Mouse (Mus musculus) heart, embryonic 13.5 days (tissue): ENCODE results near the gene Atp6ap1l. TPM values are rescaled to one million over a fixed set of nuclear protein-coding genes. Genes with fewer than 3 reads are reported as not detected.

Experiments used
- ATAC-seq: fragments of 200-750 bp; cut with Nextera tagmentation; 2 replicates; pipeline ENCODE4 v1.8.0; 2017; ENCODE audit warnings: moderate TSS enrichment; ENCODE audit not compliant: insufficient number of reproducible peaks, low FRiP score, low TSS enrichment; ENCODE audit errors: extremely low read depth
- H3K27ac ChIP-seq: fragments of 300-500 bp; sonication (generic); replicated peaks from 2 replicates; pipeline ENCODE4 v1.5.1; 2015; ENCODE audit warnings: moderate library complexity, mild to moderate bottlenecking, inconsistent platforms
- H3K27me3 ChIP-seq: fragments of 300-500 bp; sonication (generic); replicated peaks from 2 replicates; pipeline ENCODE4 v1.6.1; 2015; ENCODE audit warnings: mild to moderate bottlenecking, inconsistent platforms
- H3K36me3 ChIP-seq: fragments of 300-500 bp; sonication (generic); 2 replicates; pipeline ENCODE4 v1.6.1; 2015; ENCODE audit warnings: mild to moderate bottlenecking, inconsistent platforms
- H3K4me1 ChIP-seq: fragments of 300-500 bp; sonication (generic); 2 replicates; pipeline ENCODE4 v1.6.1; 2015; ENCODE audit warnings: inconsistent platforms
- H3K4me2 ChIP-seq: fragments of 300-500 bp; sonication (generic); 2 replicates; pipeline ENCODE4 v1.6.1; 2015; ENCODE audit warnings: inconsistent platforms, mild to moderate bottlenecking, moderate library complexity
- H3K4me3 ChIP-seq: fragments of 300-500 bp; sonication (generic); 2 replicates; pipeline ENCODE4 v1.5.1; 2015; ENCODE audit warnings: moderate library complexity, mild to moderate bottlenecking, inconsistent platforms
- H3K9ac ChIP-seq: fragments of 300-500 bp; sonication (generic); 2 replicates; pipeline ENCODE4 v1.6.1; 2015; ENCODE audit warnings: inconsistent platforms, mild to moderate bottlenecking, moderate library complexity
- H3K9me3 ChIP-seq: fragments of 300-500 bp; sonication (generic); 2 replicates; pipeline ENCODE4 v1.6.1; 2016; ENCODE audit warnings: inconsistent platforms
- WGBS: fragments of 180-500 bp; shearing (Covaris S2); methylation state at CpG from one replicate; pipeline ENCODE4 v1.1.7; 2015; ENCODE audit warnings: mixed read lengths; 5-methylcytosine and 5-hydroxymethylcytosine counted together
- polyA plus RNA-seq: library from polyadenylated mRNA; unstranded; fragments of >200 nt; fragmentation: Nextera tagmentation; extraction: Ambion mirVana; gene quantifications from 2 replicates; pipeline ENCODE4 v1.2.1, GENCODE M21; 2015

Gene Atp6ap1l
- polyA plus RNA-seq, 1 experiment from 2014 or later = 0.92 TPM

DNA sequence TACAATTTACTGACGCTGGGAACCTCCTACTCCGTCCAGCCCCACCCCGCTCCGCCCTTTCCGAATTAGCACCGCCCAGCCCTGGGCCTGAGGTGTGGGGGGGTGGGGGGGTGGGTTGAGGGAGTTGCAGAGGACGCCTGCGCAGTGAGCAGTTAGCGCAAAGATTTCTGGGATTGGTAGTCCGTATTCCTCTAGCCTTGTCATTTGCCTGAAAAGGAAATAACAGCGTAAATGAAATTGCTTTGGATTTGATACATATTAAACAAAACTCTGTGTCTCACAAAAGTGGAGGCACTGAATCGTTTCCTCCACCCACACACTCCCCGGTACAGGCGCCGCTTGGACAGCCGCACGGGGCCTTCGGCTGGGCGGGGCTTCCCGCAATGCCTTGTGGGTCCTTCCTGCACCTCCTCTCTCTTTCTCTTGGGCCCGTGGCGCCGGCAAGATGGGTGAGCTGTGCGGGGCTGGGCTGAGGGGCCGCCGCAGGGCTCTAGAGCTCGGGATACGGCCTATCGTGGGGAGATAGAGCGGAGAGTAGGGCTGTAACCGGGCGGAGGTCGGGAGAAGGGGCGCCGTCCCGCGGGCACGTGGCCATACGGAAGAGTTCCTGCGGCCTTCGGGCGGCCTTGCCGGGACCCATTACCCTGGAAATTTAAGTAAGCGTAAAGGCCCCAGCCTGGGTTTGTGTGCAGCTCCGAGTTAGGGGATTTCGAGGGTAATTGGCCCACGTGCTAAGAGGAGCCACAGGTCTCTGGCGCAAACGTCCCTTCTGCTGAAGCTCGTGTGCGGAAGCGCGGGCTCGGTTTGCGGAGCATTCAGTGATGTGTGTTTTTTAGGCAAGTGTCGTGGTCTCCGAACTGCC is 17.8 kb upstream of the Atp6ap1l start, which contains the start of gene Rps23:
TSS of gene Rps23 (plus strand) at position 208 of the 862 bp plus-strand sequence.
- H3K27ac ChIP-seq = peak within 1 kb of the TSS; percentile 81
- H3K36me3 ChIP-seq = peaks cover 38% of the 10 kb centered on the region
- ATAC-seq = peak; percentile 98
- H3K4me2 ChIP-seq = peak within 1 kb of the TSS; percentile 73
- H3K4me1 ChIP-seq = peaks cover 7% of the 10 kb centered on the region
- H3K27me3 ChIP-seq = no peaks in the 10 kb centered on the region
- peak within 1 kb of the TSS; percentile 99 for H3K9ac ChIP-seq
- 0% methylated on average over 57 of the region's 57 CpGs for WGBS
- H3K9me3 ChIP-seq = no peaks in the 10 kb centered on the region
- peak within 1 kb of the TSS; percentile 94 for H3K4me3 ChIP-seq

- H3K27me3 ChIP-seq = no peaks in the 10 kb centered on the region
- H3K27ac ChIP-seq = no peak overlapping the region
- H3K36me3 ChIP-seq = no peaks in the 10 kb centered on the region
- H3K4me1 ChIP-seq = no peaks in the 10 kb centered on the region
- H3K4me3 ChIP-seq = no peak overlapping the region
- no peak overlapping the region for H3K4me2 ChIP-seq
- no peak for ATAC-seq
- no peak overlapping the region for H3K9ac ChIP-seq
- WGBS = 87% methylated on average over 4 of the region's 4 CpGs
- no peaks in the 10 kb centered on the region for H3K9me3 ChIP-seq
Observed at GRCm38 (mm10) chr13:90914721-90915120, 9.6 kb upstream of the Atp6ap1l start.

DNA sequence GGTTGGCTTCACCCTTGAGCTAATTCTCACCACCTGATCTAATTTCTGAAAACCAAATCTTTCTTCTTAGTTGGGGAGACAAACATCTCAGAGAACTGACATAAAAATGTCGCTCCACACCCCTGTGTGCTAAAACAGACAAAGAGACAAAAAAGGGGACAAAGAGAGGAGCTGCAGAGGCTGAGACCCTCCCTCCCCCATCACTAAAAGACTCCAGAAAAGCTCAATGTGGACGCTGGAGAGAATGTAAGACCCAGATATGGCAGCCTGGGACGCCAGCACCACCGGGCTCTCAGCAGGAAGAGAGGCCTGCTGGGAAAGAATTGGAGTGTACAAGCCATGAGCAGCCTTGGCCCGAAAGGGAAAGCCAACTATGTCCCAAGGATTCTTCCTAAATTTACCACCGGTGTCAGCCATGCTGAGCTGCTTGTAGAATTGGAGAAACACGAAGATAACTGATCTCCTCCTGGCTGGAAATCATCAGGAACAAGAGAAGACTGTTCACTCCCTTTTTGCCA is 8.6 kb upstream of the Atp6ap1l start:
- Histone ChIP-seq H3K27me3 (no peaks in the 10 kb centered on the region), H3K27ac (no peak overlapping the region), H3K9me3 (no peaks in the 10 kb centered on the region), H3K4me1 (no peaks in the 10 kb centered on the region), H3K9ac (no peak overlapping the region), H3K4me3 (no peak overlapping the region), H3K4me2 (no peak overlapping the region), H3K36me3 (no peaks in the 10 kb centered on the region)
- ATAC-seq = no peak
- WGBS = 49% methylated on average over 7 of the region's 7 CpGs

- H3K4me2 ChIP-seq = no peak overlapping the region
- no peaks in the 10 kb centered on the region for H3K9me3 ChIP-seq
- no peaks in the 10 kb centered on the region for H3K4me1 ChIP-seq
- no peaks in the 10 kb centered on the region for H3K36me3 ChIP-seq
- no peak overlapping the region for H3K4me3 ChIP-seq
- WGBS = 81% methylated on average over 17 of the region's 17 CpGs
- ATAC-seq = no peak
- H3K9ac ChIP-seq = no peak overlapping the region
- H3K27me3 ChIP-seq = no peaks in the 10 kb centered on the region
- no peak overlapping the region for H3K27ac ChIP-seq
Observed at GRCm38 (mm10) chr13:90912760-90913674, 7.9 kb upstream of the Atp6ap1l start.

DNA sequence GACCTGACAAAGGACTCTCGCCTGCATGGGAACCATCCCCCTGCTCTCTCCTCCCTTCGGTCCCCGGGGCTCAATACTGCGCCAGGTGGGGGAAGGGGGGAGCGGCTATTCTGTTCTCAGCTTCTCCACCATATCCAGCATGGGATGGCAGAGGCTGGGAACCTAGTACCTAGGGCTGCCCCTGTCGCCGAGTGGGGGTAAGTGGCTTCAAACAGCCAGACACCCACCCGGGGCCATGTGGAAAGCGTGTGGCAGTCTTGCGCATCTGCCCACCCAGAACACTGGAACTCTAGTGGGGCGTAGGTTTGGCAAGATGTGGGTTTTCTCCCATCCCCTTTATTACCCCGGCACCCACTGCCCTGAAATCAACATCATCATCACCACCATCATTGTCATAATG is 2.2 kb upstream of the Atp6ap1l start:
- no peaks in the 10 kb centered on the region for H3K4me1 ChIP-seq
- no peaks in the 10 kb centered on the region for H3K36me3 ChIP-seq
- H3K4me3 ChIP-seq = no peak overlapping the region
- no peaks in the 10 kb centered on the region for H3K27me3 ChIP-seq
- H3K9me3 ChIP-seq = no peaks in the 10 kb centered on the region
- no peak for ATAC-seq
- 82% methylated on average over 12 of the region's 12 CpGs for WGBS
- H3K4me2 ChIP-seq = no peak overlapping the region
- H3K27ac ChIP-seq = no peak overlapping the region
- H3K9ac ChIP-seq = no peak overlapping the region

DNA sequence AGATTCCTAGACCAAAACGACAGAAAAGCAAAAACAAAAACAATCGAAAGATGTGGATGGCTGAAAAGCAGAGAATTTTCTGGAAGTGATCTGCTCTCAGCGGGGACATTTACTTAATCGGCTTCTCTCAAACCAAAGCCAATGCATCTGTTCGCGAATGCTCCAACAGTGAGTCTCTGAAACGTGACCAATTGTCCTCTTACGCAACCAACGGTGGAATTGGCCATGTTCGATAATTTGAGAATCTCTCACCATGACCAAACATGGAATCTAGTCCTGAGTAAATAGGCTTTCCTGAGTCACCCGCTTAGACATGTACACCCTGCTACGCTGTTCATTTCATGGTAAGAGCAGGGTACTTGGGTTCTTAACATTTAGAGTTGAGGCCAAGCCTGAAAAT is 8.3 kb downstream of the Atp6ap1l start:
- H3K27ac ChIP-seq = no peak overlapping the region
- H3K9me3 ChIP-seq = 0 out of 2 replicates have a peak, but pooled peaks cover 3% of the 10 kb centered on the region
- no peaks in the 10 kb centered on the region for H3K4me1 ChIP-seq
- H3K9ac ChIP-seq = no peak overlapping the region
- no peak overlapping the region for H3K4me3 ChIP-seq
- H3K27me3 ChIP-seq = no peaks in the 10 kb centered on the region
- no peaks in the 10 kb centered on the region for H3K36me3 ChIP-seq
- WGBS = 87% methylated on average over 12 of the region's 12 CpGs
- no peak overlapping the region for H3K4me2 ChIP-seq
- no peak for ATAC-seq

- no peak overlapping the region for H3K9ac ChIP-seq
- WGBS = 43% methylated on average over 2 of the region's 2 CpGs
- no peak overlapping the region for H3K4me3 ChIP-seq
- H3K27ac ChIP-seq = no peak overlapping the region
- H3K27me3 ChIP-seq = no peaks in the 10 kb centered on the region
- H3K4me1 ChIP-seq = no peaks in the 10 kb centered on the region
- H3K36me3 ChIP-seq = no peaks in the 10 kb centered on the region
- no peak for ATAC-seq
- H3K4me2 ChIP-seq = no peak overlapping the region
- H3K9me3 ChIP-seq = 0 out of 2 replicates have a peak, but pooled peaks cover 3% of the 10 kb centered on the region
Observed at GRCm38 (mm10) chr13:90896098-90896497, 9.1 kb downstream of the Atp6ap1l start.

DNA sequence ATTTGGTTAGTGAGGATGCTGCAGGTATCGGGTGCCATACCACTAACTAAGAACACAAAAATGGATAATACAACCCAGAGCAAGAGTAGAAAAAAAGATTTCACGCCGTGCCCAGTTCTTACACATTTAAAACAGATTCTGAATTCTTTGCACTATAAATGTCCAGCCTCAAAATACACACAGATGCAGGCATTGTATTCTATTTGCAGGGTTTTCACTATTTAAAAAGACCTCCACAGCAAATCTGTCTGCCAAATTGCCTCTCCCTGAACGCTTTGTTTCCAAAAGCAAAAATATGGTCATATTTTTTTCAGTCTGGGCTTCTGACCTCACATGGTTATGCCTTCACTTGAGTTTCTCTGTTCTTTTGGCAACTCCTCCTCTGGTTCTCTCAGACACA is 10.3 kb downstream of the Atp6ap1l start:
- 0 out of 2 replicates have a peak, but pooled peaks cover 3% of the 10 kb centered on the region for H3K9me3 ChIP-seq
- no peak overlapping the region for H3K27ac ChIP-seq
- no peaks in the 10 kb centered on the region for H3K36me3 ChIP-seq
- H3K27me3 ChIP-seq = no peaks in the 10 kb centered on the region
- no peak overlapping the region for H3K9ac ChIP-seq
- H3K4me3 ChIP-seq = no peak overlapping the region
- no peak for ATAC-seq
- H3K4me1 ChIP-seq = no peaks in the 10 kb centered on the region
- H3K4me2 ChIP-seq = no peak overlapping the region
- WGBS = 87% methylated on average over 4 of the region's 4 CpGs

GRCm38 (mm10) chr13:90890111-90890510 is 15.0 kb downstream of the Atp6ap1l start:
- Histone ChIP-seq H3K36me3 (no peaks in the 10 kb centered on the region), H3K9ac (no peak overlapping the region), H3K4me2 (no peak overlapping the region), H3K4me1 (peaks cover 13% of the 10 kb centered on the region), H3K9me3 (no peaks in the 10 kb centered on the region), H3K27ac (no peak overlapping the region), H3K4me3 (no peak overlapping the region), H3K27me3 (no peaks in the 10 kb centered on the region)
- ATAC-seq = no peak
- 80% methylated on average over 5 of the region's 5 CpGs for WGBS

- Histone ChIP-seq H3K4me1 (peaks cover 17% of the 10 kb centered on the region), H3K9ac (peak overlapping the region; percentile 52), H3K4me2 (peak overlapping the region; percentile 65), H3K4me3 (peak overlapping the region; percentile 50), H3K27me3 (no peaks in the 10 kb centered on the region), H3K9me3 (no peaks in the 10 kb centered on the region), H3K27ac (peak overlapping the region; percentile 73), H3K36me3 (no peaks in the 10 kb centered on the region)
- ATAC-seq = no peak; the same call in 1 of the 2 replicates
- under 1% methylated on average over 18 of the region's 18 CpGs for WGBS
Observed at GRCm38 (mm10) chr13:90886568-90886983, 18.6 kb downstream of the Atp6ap1l start.
